Mouse (Mus musculus) C2C12 (cell line): ENCODE measurements around the gene Cenpo.

Experiments
- CEBPB ChIP-seq: IDR thresholded peaks from one replicate; pipeline ENCODE4 v1.6.1; 2011; ENCODE audit warnings: low read depth, mild to moderate bottlenecking, control low read depth, moderate library complexity
- CTCF ChIP-seq: IDR thresholded peaks from one replicate; pipeline ENCODE4 v1.5.1; 2011; ENCODE audit not compliant: control insufficient read depth, insufficient read depth, insufficient read length
- FOSL1 ChIP-seq: IDR thresholded peaks from one replicate; pipeline ENCODE4 v1.8.0; 2011; ENCODE audit warnings: mild to moderate bottlenecking, low read length; ENCODE audit not compliant: poor library complexity, insufficient read depth, severe bottlenecking
- MAX ChIP-seq: IDR thresholded peaks from one replicate; pipeline ENCODE4 v1.6.1; 2011; ENCODE audit warnings: mild to moderate bottlenecking, control low read depth
- MYOD1 ChIP-seq: IDR thresholded peaks from one replicate; pipeline ENCODE4 v1.6.1; 2011; ENCODE audit warnings: low read depth; ENCODE audit not compliant: control insufficient read depth, insufficient read length
- USF1 ChIP-seq: IDR thresholded peaks from one replicate; pipeline ENCODE4 v1.6.1; 2011; ENCODE audit warnings: low read depth, mild to moderate bottlenecking, control low read depth, moderate library complexity

GRCm38 (mm10) chr12:4193025-4193740 is 40.9 kb downstream of the Cenpo start:
- TF ChIP-seq CTCF (no peak), MAX (no peak), CEBPB (no peak), FOSL1 (no peak), MYOD1 (no peak), USF1 (no peak)
